Mouse (Mus musculus): ENCODE results near the gene Arpc5.

The Arpc5 gene

DNA sequence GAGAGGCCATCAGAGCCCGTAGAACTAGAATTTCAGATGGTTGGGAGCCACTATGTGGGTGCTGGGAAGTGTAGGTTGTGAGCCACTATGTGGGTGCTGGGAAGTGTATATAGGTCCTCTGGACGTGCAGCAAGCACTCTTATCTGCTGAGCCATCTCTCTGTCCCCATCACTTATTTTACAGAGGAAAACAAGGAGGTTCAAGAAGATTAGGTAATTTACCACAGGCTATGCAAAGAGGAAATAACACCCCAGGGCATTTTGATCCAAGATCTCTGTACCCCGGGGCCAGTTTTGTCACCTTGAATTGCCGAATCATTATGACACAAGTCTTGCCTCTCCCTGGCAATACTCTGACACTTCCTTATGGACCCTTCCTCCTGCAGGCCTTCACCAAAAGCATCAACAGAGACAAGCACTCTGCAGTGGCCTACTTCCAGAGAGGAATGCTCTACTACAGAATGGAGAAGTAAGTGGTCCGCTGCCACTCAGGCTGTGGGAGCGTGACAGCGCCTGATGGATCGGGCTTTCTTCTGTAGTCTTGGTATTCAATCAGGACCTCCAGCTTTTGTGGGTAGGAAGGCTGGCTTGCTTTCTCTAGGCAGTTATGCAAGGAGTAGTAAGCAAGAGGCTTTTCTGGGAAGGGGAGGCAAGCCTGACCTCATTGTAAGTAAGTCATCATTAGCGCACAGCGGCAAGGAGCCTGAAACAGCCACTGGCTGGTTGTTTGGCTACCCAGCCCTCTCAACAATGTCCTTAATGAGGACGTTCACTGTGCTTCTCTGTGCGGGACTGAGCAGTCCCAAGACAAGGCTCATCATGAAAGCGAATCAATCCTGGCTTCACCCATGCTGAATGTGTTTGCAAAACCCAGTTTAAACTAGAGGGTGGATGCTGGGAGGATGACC is 44.4 kb downstream of the Arpc5 start:
- DNase-seq (ENCODE audit: low spot score in 2 of 2), result no peak

DNA sequence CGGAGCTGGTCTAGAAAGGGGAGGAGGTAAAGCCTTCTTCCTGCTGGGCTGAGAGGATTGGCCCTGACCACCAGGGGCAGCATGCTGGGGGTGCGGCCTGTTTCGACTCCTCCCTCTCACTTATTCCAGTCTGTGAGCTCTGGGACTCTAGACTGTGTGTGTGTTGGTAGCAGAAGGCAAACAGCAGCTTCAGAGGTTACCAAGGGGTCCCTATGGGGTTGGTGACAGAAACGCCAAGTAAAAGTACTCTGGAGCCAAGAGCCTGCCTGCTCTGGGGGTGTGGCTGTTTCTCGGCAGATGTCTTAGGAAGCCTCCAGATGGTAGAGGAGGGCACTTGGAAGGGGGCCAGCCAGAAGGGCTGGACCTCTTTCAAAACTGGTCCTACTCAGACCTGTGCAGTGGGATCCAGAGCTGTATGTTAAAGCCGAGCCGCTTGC is 48.9 kb downstream of the Arpc5 start:
- no peak for DNase-seq (ENCODE audit: low spot score in 2 of 2)

- no peak for DNase-seq (ENCODE audit: low spot score in 2 of 2)
These were observed 50.9 kb downstream of the Arpc5 start for GRCm38 (mm10) chr1:152817027-152817769.

GRCm38 (mm10) chr1:152817794-152818193 is 51.5 kb downstream of the Arpc5 start:
- no peak for DNase-seq (ENCODE audit: low spot score in 2 of 2)

- DNase-seq (ENCODE audit: low spot score in 2 of 2), result no peak
These were observed 53.2 kb downstream of the Arpc5 start for GRCm38 (mm10) chr1:152819558-152819957.

GRCm38 (mm10) chr1:152820911-152821695 is 54.8 kb downstream of the Arpc5 start:
- DNase-seq (ENCODE audit: low spot score in 2 of 2), result no peak

DNA sequence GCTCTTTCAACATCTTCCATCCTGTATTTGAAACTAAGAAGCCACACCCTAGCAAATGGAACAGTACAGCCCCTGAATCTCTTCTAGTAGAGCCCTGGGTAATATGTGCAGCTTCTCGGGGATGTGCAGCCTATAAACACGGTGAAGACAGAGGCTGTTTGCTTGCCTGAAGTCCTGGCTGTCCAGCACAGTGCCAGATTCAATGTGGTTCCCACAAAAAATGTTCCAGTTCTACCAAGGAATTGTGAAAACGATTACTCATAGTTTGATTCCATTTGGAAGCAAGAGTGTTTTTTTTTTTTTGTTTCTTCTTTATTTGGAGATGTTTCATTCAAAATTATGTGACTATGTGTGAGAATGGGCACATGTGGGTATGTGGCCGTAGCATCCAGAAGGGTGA is 55.4 kb downstream of the Arpc5 start:
- no peak for DNase-seq (ENCODE audit: low spot score in 2 of 2)

GRCm38 (mm10) chr1:152824206-152824605 is 57.9 kb downstream of the Arpc5 start:
- no peak for DNase-seq (ENCODE audit: low spot score in 2 of 2)
